Mouse (Mus musculus) gastrocnemius, adult 2 months (tissue): Measurements from ENCODE around the gene Ripk3. TPM values are rescaled to one million over a fixed set of nuclear protein-coding genes. Genes with fewer than 3 reads are reported as not detected.
"Not testable (repeated sequence)": the region's sequence is repeated elsewhere in the genome, so short reads cannot be mapped to it uniquely, and the experiment has no call there.

ENCODE experiments used
- DNase-seq: peaks from one replicate; pipeline ENCODE4 v3.0.0; 2022
- H3K27ac ChIP-seq: fragments of 200-600 bp; 2 replicates; pipeline ENCODE4 v1.8.1; 2022; ENCODE audit warnings: mild to moderate bottlenecking
- H3K4me3 ChIP-seq: fragments of 200-600 bp; 2 replicates; pipeline ENCODE4 v1.8.1; 2022; ENCODE audit warnings: mild to moderate bottlenecking, moderate library complexity
- CTCF ChIP-seq: fragments of 200-600 bp; IDR thresholded peaks from 2 replicates; pipeline ENCODE4 v1.8.1; 2022; ENCODE audit warnings: antibody characterized with exemption, mild to moderate bottlenecking, moderate library complexity
- intact Hi-C: fragments of 180-260 bp; cut with DNase I; formaldehyde crosslinking; loops from one replicate; pipeline ENCODE4 v1.15.1; 2025
- total RNA-seq, 2 experiments: library from RNA; stranded (reverse); gene quantifications; 2 replicates each; pipeline ENCODE4 v1.2.3; 2021

Ripk3 gene
- total RNA-seq, 2 experiments from 2014 or later, result 0.64 to 1.1 TPM

- Histone ChIP-seq H3K4me3 (peak overlapping the region; percentile 70), H3K27ac (peak overlapping the region; percentile 43; the same call in 1 of the 2 replicates)
- intact Hi-C loops, result no loop called here
- peak; percentile 77 for DNase-seq
- TF ChIP-seq CTCF, result peak; percentile 67
These were observed 20.9 kb downstream of the Ripk3 start for GRCm38 (mm10) chr14:55767519-55768414.

GRCm38 (mm10) chr14:55765696-55766095 is 23.0 kb downstream of the Ripk3 start, which contains the start of gene Ltb4r1:
Gene Ltb4r1 (plus strand): TSS chr14:55765962.
- Histone ChIP-seq H3K4me3 (no peak within 1 kb of the TSS), H3K27ac (no peak within 1 kb of the TSS)
- intact Hi-C loops, result no loop called here
- TF ChIP-seq CTCF, result no peak
- no peak for DNase-seq

- no peak for TF ChIP-seq CTCF
- peak overlapping the region; percentile 79 for H3K27ac ChIP-seq
These were observed 25.5 kb downstream of the Ripk3 start for GRCm38 (mm10) chr14:55763166-55763565.

GRCm38 (mm10) chr14:55762001-55762821 is 26.5 kb downstream of the Ripk3 start:
- Histone ChIP-seq H3K4me3 (peak overlapping the region; percentile 82), H3K27ac (peak overlapping the region; percentile 79)
- DNase-seq, result peak; percentile 74
- intact Hi-C loops, result no loop called here
- TF ChIP-seq CTCF, result peak; percentile 43

More at GRCm38 (mm10) chr14:55763166-55763565, 25.5 kb downstream of the Ripk3 start:
- DNase-seq, result no peak
- intact Hi-C loops, result no loop called here
- H3K4me3 ChIP-seq, result peak overlapping the region; percentile 82

- peak within 1 kb of the TSS; percentile 79 for H3K27ac ChIP-seq
- H3K4me3 ChIP-seq, result peak within 1 kb of the TSS; percentile 82
- DNase-seq, result no peak
- intact Hi-C loops, result no loop called here
- TF ChIP-seq CTCF, result no peak
These were observed 27.5 kb downstream of the Ripk3 start, which contains the start of gene Ltb4r2 for GRCm38 (mm10) chr14:55761163-55761562. Gene Ltb4r2 (plus strand): TSS chr14:55761428.

- H3K27ac ChIP-seq, result peak overlapping the region; percentile 35
- intact Hi-C loops, result not testable (repeated sequence)
- H3K4me3 ChIP-seq, result peak overlapping the region; percentile 70
- peak; percentile 83 for TF ChIP-seq CTCF
- DNase-seq, result peak; percentile 86
These were observed 28.5 kb downstream of the Ripk3 start for GRCm38 (mm10) chr14:55760156-55760555.

DNA sequence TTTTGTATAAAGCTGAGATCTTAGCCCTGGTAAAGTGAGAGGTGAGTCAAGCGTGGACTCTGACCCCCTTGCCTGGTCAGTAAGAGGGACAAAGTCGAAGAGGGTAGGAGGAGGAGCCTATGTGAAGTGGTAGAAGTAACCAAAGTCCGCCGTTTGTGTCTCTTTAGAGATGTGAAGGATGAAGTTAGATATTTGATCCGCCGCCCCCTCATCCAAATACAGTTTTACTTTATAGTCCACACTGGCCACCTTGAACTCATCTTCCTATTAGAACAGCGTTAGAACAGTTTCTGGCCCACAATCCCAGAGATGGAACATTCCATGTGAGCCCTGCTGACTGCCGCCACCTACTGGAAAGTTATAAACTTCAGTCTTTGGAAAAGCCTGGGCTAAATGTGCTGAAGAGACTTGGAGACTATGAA is 30.3 kb downstream of the Ripk3 start, which contains the start of gene Cideb:
Cideb (minus strand) TSS at position 96 of the 422 bp plus-strand sequence.
- peak; percentile 38 for DNase-seq
- peak; percentile 73 for TF ChIP-seq CTCF
- intact Hi-C loops, result no loop called here
- no peak within 1 kb of the TSS for H3K4me3 ChIP-seq
- no peak within 1 kb of the TSS for H3K27ac ChIP-seq

DNA sequence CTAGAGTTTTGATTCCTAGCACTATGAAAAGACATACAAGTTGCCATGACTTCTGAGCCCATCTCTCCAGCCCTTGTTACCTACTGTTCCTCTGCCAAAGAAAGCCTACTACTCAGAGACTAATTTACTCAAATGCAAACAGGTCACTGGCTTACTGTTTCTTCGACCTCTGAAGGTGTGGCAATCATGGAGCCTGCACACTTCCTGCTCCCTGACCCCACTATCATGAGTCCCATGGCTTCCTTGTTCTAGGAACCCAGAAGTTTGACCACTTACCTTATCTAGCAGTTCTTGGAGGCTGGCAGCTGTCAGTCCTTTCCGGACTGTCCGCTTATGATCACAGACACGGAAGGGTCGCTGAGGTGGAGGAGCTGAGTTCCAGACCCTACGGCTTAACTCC is 31.1 kb downstream of the Ripk3 start:
- intact Hi-C loops, result no loop called here
- H3K27ac ChIP-seq, result no peak overlapping the region
- TF ChIP-seq CTCF, result no peak
- DNase-seq, result no peak
- H3K4me3 ChIP-seq, result no peak overlapping the region

GRCm38 (mm10) chr14:55747051-55747847 is 41.4 kb downstream of the Ripk3 start:
- H3K4me3 ChIP-seq, result peak overlapping the region; percentile 89; the same call in 1 of the 2 replicates
- TF ChIP-seq CTCF, result no peak
- intact Hi-C loops, result loop anchor here (10.0 kb wide), 1 partner anchor 252 kb away; the partner anchor contains the start of gene Carmil3

GRCm38 (mm10) chr14:55745861-55746237 is 42.8 kb downstream of the Ripk3 start:
- TF ChIP-seq CTCF, result no peak
- DNase-seq, result no peak
- intact Hi-C loops, result loop anchor here (10.0 kb wide), 1 partner anchor 251 kb away; the partner anchor contains the start of gene Carmil3
- H3K4me3 ChIP-seq, result peak overlapping the region; percentile 89
- peak overlapping the region; percentile 89 for H3K27ac ChIP-seq

More at GRCm38 (mm10) chr14:55747051-55747847, 41.4 kb downstream of the Ripk3 start:
- DNase-seq, result no peak
- H3K27ac ChIP-seq, result no peak overlapping the region

GRCm38 (mm10) chr14:55745180-55745860 is 43.3 kb downstream of the Ripk3 start, which contains the start of the genes Dhrs1 and Nop9:
Gene Dhrs1 (minus strand): TSS chr14:55745690.
Gene Nop9 (plus strand): TSS chr14:55745693.
- TF ChIP-seq CTCF, result no peak
- peak; percentile 93 for DNase-seq
- Histone ChIP-seq H3K4me3 (peak within 1 kb of the TSS; percentile 89), H3K27ac (peak within 1 kb of the TSS; percentile 89)
- intact Hi-C loops, result loop anchor here (10.0 kb wide), 1 partner anchor 251 kb away; the partner anchor contains the start of gene Carmil3
